Mouse (Mus musculus): ENCODE results near the gene Usp54. TPM values are rescaled to one million over a fixed set of nuclear protein-coding genes. Genes with fewer than 3 reads are reported as not detected.

The Usp54 gene
- 3.2 and 4.5 TPM in 2 replicates for total RNA-seq (2017)

DNA sequence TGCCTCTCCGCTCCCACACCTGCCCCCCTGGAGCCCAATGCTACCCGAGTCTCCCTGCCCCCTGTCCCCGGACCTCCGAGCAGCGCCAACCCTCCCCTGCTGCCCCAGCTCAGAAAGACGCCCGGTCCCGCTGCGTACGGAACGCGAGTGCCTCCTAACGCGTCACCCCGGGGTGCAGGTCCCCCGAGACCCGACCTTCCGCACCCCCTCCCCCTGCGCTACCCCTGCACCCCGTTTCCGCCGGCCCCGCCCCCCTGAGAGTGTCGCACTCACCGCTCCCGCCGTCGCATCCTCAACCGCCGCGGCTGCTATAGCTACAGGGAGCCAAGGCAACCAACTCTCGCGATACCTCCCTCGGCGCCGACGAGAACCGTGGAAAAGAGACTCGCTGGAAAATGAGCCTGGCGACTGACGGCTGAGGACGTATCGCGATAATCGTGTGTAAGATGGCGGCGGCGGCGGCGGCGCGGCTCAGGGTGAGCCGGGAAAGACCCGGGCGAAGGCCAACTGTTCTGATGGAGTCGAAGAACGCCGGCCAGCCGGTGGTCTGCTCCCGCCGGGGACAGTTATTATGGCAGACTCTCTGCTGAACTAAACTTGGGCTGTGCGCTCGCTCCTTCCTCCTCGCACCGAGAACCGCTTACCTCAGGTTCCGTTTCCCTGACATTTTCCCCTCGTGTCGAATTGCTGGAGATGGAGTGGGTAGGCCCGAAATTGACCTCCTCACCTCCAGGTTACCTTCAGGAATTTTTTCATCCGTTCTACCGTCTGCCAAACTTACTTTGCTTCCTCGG is at the start of gene Usp54:
Gene Usp54 (minus strand): TSS at position 420 of the 794 bp plus-strand sequence.
- ATAC-seq (ENCODE audit: extremely low read depth, insufficient number of reproducible peaks, low FRiP score, poor library complexity, severe bottlenecking): peak; percentile 95

DNA sequence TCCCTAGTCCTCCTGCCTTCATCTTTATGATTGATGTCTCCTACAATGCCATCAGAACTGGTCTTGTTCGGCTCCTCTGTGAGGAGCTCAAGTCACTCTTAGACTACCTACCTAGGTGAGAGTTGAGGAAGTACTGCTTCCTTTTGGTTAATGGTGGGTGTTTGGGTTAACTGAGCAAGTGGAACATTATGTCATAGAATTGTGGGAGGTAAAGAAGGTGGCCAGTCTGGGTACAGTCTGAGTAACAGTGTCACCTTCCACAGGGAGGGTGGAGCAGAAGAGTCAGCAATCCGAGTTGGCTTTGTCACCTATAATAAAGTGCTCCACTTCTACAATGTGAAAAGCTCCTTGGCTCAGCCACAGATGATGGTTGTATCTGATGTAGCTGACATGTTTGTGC is 48.1 kb upstream of the Usp54 start:
- ATAC-seq (ENCODE audit: extremely low read depth, insufficient number of reproducible peaks, low FRiP score, poor library complexity, severe bottlenecking): no peak

DNA sequence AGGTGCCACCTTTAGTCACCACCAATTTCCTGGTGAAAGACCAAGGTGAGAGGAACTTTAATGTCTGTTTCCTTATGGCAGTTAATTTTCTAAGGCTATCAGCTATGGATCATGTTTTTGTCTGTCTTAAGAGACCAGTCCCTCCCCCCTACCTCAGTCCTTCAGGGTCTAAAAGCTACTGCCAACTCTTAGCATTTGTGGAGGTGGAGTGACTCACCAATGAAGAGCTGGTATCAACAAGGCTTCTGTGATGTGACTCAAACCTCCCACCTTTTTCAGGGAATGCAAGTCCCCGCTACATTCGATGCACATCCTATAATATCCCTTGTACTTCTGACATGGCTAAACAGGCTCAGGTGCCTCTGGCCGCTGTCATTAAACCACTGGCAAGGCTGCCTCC is 45.7 kb upstream of the Usp54 start:
- ATAC-seq (ENCODE audit: extremely low read depth, insufficient number of reproducible peaks, low FRiP score, poor library complexity, severe bottlenecking): no peak

DNA sequence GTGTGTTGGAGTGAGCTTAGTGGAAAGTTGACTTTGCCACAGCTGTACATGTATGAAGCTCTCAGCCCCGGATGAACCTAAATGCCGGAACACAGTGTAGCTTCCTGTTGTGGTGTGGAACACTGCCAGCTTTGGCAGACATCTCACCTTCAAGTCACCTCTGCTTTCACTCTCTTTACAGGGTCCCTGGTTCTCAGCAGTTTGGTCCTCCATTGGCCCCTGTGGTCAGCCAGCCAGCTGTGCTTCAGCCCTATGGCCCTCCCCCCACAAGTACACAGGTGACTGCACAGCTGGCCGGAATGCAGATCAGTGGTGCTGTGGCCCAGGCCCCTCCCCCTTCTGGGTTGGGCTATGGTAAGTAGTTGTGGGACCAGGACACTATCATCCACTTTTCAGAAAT is 41.6 kb upstream of the Usp54 start:
- peak; percentile 66; the same call in 1 of the 2 replicates for ATAC-seq (ENCODE audit: extremely low read depth, insufficient number of reproducible peaks, low FRiP score, poor library complexity, severe bottlenecking)

DNA sequence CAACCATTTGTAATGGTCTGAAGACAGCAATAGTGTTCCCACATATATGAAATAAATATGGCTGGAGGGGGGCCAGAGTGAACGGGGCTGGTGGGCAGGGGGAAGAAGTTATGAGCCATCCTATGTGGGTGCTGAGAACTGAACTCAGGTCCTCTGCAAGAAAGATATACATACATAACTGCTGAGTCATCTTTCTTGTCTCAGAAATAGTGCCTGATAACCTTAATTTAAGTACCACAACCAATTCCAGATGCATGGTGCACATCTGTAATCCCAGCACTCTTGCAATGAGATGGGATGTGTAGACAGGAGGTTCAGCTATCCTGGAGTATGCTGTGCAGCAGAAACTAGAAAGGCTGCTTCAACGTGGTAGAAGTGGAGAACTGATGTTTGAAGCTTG is 40.9 kb upstream of the Usp54 start:
- ATAC-seq (ENCODE audit: extremely low read depth, insufficient number of reproducible peaks, low FRiP score, poor library complexity, severe bottlenecking): no peak

DNA sequence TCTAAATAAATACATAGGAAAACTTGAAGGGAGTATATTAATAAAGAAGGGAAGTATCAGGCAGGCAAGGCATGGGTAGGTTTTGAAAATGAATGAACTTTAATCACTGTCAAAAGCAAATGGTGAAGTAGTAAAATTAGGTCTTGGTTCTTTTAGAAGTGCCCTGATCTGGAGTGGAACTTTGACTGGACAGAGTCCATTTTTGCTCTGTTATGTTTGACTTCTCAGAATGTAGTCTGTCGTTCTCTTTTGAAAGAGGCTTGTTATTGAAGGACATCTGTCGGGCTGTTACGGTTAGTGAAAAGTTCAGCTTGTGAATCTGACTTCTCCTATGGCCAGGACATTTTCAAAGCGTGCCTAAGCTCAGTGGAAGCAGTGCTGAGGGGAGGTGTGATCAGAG is 37.0 kb upstream of the Usp54 start:
- no peak for ATAC-seq (ENCODE audit: extremely low read depth, insufficient number of reproducible peaks, low FRiP score, poor library complexity, severe bottlenecking)

DNA sequence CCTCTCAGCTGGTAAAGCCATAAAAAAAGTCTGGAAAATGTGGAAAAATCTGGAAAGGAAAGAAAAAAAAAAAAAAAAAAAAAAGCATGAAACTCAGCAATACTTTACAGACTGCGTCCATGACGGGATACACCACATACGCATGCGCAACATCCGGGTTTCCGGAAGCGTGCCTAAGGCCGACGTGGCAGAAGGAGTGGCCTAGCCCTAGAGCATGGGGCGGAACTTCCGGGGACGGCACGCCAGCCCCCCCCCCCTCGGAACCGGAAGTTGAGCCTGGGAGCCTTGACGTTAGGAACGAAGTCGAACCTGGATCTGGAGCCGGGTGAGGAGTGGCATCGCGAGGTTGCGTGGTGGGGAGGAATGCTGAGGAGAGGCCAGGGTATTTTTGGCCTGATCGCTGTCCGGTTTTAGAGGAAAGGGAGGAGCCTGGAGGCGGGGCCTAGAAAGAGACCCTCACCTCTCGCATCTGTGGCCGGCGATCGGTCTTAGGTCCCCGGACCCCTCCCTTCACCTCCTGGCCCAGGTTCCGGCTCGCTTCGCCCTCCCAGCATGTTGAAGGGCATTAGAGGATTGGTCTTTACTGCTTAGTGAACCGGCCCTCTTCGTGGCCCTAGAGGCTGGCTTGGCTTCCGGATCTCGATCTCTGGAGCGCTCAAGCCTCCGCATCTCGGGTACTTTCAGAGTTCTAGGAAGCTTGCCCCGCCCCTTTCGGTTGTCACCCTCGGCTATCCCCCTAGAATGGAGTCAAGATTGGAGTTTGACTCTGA is 33.4 kb upstream of the Usp54 start, which contains the start of gene Sec24c:
Gene Sec24c (plus strand): TSS at position 245 of the 770 bp plus-strand sequence.
- ATAC-seq (ENCODE audit: extremely low read depth, insufficient number of reproducible peaks, low FRiP score, poor library complexity, severe bottlenecking): peak; percentile 95

DNA sequence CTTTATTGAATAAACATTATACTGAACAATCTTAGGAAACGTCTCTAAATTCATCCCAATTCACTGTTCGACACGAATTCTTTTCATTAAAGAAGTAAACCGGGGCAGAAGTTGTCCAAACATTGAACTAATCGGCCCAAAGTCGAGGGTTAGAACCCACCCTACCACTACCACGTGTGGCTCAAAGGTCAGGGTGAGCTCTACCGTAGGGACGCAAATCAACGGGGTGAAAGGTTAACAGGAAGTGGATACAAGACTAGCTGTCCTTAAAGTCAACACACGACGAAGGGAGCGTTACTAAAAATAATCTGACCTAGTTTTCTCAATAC is 32.8 kb upstream of the Usp54 start:
- no peak for ATAC-seq (ENCODE audit: extremely low read depth, insufficient number of reproducible peaks, low FRiP score, poor library complexity, severe bottlenecking)

DNA sequence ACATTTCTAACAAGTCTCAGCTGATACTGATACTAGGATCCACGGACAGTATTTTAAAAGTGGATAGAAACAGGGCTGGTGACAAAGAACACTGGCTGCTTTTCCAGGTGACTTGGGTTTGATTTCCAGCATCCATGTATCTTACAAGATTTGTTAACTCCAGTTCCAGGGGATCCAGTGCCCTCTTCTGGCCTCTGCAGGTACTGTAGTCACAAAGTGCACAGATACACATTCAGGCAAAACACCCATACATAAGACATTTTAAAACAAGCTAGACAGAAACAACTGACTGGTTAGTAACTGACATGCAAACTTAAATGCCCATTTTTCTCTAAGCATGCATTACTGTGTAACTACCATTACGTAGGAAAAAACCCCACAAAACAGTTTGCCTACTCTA is 32.1 kb upstream of the Usp54 start:
- ATAC-seq (ENCODE audit: extremely low read depth, insufficient number of reproducible peaks, low FRiP score, poor library complexity, severe bottlenecking): no peak

DNA sequence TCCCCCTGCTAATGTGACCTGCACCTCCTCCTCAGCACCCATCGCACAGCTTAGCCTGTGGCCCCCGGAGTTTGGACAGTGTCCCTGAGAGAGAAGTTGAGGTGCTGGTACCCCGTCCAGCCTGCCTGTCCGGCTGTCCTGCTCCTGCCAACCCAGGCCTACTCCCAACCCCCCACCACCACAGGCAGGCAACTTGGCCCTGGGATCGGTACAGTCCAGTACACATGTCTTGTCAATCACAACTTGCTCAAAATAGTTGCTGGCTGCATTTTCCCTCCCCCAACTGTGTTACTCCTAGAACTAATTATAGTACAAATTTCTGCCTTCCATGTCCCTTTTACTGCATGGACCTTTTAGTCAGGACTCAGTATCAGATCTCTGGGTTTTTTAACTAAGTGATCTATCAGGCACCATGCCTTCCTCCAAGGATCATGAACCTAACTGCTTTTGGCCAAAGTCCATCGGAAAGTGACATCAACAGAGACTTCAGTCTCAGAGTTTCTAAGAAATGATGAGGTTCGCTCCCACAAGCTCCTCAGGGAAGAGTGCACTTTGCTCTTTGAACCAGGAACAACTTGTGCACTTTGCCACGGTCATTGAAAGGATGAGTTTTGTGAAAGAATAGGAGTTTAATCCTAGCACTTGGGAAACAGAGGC is 27.4 kb upstream of the Usp54 start, which contains the start of gene Synpo2l:
Gene Synpo2l (minus strand): TSS at position 201 of the 657 bp plus-strand sequence.
- ATAC-seq (ENCODE audit: extremely low read depth, insufficient number of reproducible peaks, low FRiP score, poor library complexity, severe bottlenecking): no peak

DNA sequence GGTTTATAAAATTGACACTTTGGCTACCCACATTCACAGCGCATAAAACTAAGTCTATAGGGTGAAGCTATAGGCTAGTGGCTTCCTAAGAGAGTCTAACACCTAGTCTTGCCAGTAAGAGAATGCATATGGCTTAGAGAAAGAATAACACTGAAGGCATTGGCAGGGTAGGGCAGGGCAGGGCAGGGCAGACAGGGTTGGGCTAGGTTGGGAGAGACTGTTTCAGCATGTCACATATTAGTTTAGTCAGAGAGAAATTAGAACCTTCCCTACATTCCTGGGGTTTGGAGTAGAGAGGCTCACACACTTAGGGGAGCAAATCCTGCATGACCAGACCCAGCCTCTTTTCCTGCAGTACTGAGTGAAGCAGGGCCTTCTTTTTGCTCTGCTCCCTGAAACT is 26.6 kb upstream of the Usp54 start:
- no peak for ATAC-seq (ENCODE audit: extremely low read depth, insufficient number of reproducible peaks, low FRiP score, poor library complexity, severe bottlenecking)

DNA sequence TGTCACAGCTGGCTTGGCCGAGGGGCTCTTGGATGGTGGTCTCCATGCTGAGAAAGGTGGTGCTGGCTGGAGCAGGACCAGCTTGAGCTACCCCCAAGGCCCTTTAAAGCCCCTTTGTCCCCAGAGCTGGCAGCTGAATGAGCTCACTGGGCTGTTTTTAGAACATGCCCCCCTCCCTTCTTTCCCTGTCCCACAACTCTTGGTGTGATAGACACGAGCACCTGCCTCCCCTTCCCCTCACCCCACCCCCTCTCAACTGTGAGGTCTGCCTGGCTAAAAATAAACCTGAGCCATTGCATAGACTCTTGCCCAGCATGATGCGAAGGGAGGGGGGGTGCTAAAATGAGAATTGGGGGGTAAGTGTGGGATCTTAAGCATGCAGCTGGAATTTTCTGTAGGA is 23.6 kb upstream of the Usp54 start:
- ATAC-seq (ENCODE audit: extremely low read depth, insufficient number of reproducible peaks, low FRiP score, poor library complexity, severe bottlenecking): no peak

DNA sequence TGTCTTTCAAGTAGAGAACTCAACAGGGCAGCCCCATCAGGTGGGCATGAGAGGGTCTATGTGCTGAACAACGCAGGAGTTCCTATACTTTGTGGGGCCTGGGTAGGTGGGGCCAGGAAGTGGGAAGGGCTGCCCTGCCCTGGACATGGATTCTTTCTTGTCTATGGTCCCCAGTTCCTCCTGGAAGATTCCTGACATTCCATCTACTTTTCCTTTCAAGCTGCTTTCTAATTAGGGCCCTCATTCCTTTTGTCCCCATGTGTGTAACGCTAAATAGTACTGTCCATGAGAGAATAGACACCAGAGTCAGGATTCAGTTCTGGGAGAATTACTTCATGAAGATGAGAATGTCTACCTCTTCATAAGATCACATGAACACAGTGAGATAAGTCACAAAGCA is 22.7 kb upstream of the Usp54 start:
- no peak for ATAC-seq (ENCODE audit: extremely low read depth, insufficient number of reproducible peaks, low FRiP score, poor library complexity, severe bottlenecking)

DNA sequence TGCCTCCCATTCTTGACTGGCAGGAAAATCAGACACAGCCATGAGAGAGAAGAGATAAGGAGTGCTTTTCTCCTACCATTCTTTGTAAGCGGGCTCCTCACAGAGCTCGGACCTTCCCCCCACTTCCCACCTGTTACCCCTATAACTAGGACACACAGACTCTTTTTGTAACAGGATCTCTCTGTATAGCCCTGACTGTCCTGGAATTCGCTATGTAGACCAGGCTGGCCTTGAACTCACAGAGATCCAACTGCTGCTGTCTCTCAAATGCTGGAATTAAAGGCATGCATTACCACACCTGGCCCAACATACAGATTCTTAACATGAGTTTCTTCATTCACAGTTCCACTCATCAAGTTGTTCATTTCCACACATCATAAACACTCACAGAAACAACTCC is 21.9 kb upstream of the Usp54 start:
- no peak for ATAC-seq (ENCODE audit: extremely low read depth, insufficient number of reproducible peaks, low FRiP score, poor library complexity, severe bottlenecking)

DNA sequence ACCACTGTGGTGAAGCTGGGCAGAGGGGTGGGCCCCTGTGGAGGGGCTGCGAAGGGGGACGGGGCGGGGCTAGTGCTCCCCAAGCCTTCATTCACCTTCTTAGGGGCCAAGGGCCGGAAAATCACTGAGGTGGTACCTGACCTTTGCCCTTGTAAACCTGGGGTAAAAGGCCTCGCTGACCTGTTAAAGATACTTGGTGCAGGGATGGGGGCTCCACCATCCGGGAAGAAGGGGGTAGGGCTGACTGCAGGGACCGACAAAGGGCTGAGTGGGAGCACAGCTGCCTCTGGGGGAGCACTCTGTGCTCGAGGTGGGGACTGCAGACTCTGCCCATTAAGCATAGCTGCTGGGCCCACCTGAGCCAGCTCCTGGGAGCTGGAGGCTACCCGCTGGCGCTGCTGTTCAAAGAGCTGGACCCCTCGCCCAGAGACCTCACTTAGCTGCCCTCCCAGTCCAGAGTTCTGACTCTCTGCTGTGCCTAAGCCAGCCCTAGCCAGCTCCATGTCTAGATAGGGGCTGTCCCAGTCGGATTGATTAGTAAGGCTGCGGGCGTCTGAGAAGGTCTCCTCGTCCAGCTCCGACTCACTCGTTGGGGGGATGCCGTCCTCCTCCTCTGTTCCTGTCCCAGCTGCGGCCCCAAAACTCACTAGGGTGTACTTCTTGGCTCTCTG is 20.9 kb upstream of the Usp54 start:
- ATAC-seq (ENCODE audit: extremely low read depth, insufficient number of reproducible peaks, low FRiP score, poor library complexity, severe bottlenecking): no peak

DNA sequence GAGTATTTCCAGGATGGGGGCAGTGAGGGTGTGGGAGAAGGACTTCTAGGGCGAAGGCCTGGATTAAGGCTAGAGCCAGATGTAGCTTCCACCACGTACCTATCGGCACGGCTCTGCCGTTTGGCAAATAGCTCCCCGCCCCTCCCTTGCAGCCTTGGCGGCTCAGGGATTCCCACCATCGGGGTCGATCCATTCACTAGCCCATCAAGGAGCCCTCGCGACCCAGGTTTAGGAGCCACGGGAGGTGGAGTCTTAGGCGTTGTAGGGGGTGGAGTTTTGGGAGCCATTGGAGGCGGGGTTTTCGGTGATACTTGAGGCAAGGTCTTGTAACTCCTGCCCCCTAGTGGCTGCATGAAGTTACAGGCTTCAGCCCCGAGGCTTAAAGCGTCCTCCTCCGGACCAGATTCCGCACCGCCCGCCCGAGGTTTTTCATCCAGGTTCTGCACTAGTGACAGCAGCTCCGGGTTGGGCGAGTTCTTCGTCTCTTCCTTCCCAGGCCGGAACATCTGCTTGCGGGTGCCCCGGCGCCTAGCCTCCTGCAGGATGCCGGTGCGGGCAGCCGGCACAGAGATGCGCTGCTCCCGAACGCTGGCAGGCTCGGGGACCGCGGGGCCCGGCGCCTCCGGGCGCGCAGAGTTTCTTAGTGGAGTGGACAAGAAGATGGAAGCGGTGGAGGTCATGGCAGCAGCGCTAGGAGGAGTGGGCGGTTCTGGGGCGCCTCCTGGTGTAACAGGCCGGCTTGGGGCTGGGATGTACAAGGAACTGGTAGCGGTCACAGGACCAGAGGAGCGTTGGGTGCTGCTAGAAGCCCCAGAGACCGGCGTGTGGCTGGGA is 20.2 kb upstream of the Usp54 start:
- ATAC-seq (ENCODE audit: extremely low read depth, insufficient number of reproducible peaks, low FRiP score, poor library complexity, severe bottlenecking): peak; percentile 96

DNA sequence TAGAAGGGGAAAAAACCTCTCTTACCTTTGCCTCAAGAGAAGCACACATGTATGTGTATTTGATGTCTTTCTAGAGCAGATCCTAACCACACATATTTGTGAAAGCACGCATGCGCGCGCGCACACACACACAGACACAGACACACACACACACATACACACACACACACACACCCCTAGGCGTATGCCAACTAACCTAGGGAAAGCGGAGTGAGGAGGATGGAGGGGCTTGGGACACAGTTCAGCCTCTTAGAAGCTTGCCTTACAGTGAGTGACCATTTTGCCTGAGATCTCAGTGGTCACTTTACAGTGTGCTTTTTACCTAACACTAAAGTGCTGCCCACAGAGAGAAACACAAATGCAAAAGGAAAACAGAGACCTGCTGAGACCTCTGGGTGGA is 18.8 kb upstream of the Usp54 start:
- no peak for ATAC-seq (ENCODE audit: extremely low read depth, insufficient number of reproducible peaks, low FRiP score, poor library complexity, severe bottlenecking)

DNA sequence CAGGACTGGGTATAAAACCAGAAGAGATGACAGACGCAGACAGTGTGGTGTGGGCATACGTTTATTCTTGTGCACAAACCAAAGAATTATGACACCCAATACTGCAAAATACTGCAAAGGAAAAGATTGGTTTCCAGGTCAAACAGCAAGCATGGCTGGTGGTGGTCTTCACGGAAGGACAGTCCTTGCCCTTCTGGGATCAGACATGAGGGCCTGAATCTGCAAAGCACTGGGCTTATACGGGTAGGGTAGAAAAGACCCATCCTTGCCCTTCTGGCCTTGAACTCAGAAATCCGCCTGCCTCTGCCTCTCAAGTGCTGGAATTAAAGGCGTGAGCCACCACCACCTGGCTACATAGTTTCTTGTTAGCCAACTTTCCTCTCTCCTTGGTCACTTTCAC is 18.0 kb upstream of the Usp54 start:
- no peak for ATAC-seq (ENCODE audit: extremely low read depth, insufficient number of reproducible peaks, low FRiP score, poor library complexity, severe bottlenecking)

DNA sequence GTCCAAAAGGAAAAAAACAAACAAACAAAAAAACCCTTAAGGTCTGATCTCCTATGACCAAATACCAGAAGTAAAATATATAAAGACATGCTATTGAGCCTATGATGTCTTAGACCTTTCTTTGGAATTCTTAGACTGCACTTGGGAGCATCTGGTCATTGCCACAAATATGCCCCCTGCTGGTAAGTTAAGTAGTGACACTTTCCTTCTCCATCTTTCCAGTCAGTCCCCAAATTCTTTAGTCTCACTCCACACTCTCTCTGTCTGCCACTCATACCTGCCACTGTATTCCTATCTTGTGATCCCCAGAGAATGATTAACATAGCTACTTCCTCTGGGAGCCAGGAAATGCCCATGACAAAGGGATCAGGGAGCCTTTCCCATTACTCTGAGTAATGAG is 17.5 kb upstream of the Usp54 start:
- no peak for ATAC-seq (ENCODE audit: extremely low read depth, insufficient number of reproducible peaks, low FRiP score, poor library complexity, severe bottlenecking)
